Mouse (Mus musculus) Patski (cell line): ENCODE measurements around the gene Mis18a. TPM values are rescaled to one million over a fixed set of nuclear protein-coding genes. Genes with fewer than 3 reads are reported as not detected.

Source experiments
- ATAC-seq: fragments of 100-300 bp; one replicate; pipeline ENCODE4 v1.8.0; 2021
- CTCF ChIA-PET: fragments of 350-600 bp; sonication (Branson Sonifier 250); formaldehyde crosslinking; loops from one replicate; lab custom pipeline; 2022; ENCODE audit warnings: inconsistent platforms; lab: Charles Lee
- POLR2A ChIA-PET: fragments of 350-600 bp; sonication (Branson Sonifier 250); formaldehyde crosslinking; loops from one replicate; lab custom pipeline; 2022; ENCODE audit warnings: antibody characterized with exemption, inconsistent platforms; lab: Charles Lee
- DNase-seq: peaks from one replicate; pipeline ENCODE4 v3.0.0-alpha.2; 2011; ENCODE audit warnings: low read depth, low spot score
- H3K27me3 ChIP-seq: fragments of 371-371 bp; one replicate; pipeline ENCODE4 v1.5.1; 2021
- CTCF ChIP-seq: fragments of 100-300 bp; IDR thresholded peaks from one replicate; pipeline ENCODE4 v1.5.1; 2021
- in situ Hi-C: fragments of 300-500 bp; cut with MboI; formaldehyde crosslinking; loops from 3 replicates; pipeline ENCODE4 v1.11.1; 2018; ENCODE audit warnings: low pct_unique_long_range_greater_than_20kb, mixed read lengths
- polyA plus RNA-seq: library from polyadenylated mRNA; unstranded; gene quantifications from one replicate; pipeline ENCODE4 v1.2.3, GENCODE M21; 2021

Gene Mis18a
- 14.0 TPM for polyA plus RNA-seq

GRCm38 (mm10) chr16:90727233-90728115 is at the start of gene Mis18a:
Gene Mis18a (minus strand): TSS chr16:90727404.
- CTCF ChIA-PET: no interaction called here
- TF ChIP-seq CTCF: no peak
- POLR2A ChIA-PET: interaction anchor here (1.0 to 1.2 kb wide), 2 partner anchors 15 to 30 kb away, joined by 3 read pairs; no protein-coding TSS in a partner anchor
- ATAC-seq (peak; percentile 89), DNase-seq (peak; percentile 70)
- no peaks in the 10 kb centered on the region for H3K27me3 ChIP-seq
- in situ Hi-C loops: no loop called here

- CTCF ChIA-PET: no interaction called here
- in situ Hi-C loops: no loop called here
- no peak for ATAC-seq
- no peaks in the 10 kb centered on the region for H3K27me3 ChIP-seq
- no peak for TF ChIP-seq CTCF
- no peak for DNase-seq
- POLR2A ChIA-PET: no interaction called here
Measured at GRCm38 (mm10) chr16:90775946-90776520, 48.8 kb upstream of the Mis18a start.

GRCm38 (mm10) chr16:90774646-90775045 is 47.4 kb upstream of the Mis18a start:
- no peak for DNase-seq
- in situ Hi-C loops: no loop called here

GRCm38 (mm10) chr16:90774216-90774615 is 47.0 kb upstream of the Mis18a start:
- H3K27me3 ChIP-seq: no peaks in the 10 kb centered on the region
- CTCF ChIA-PET: interaction anchor here (1.1 kb wide), 1 partner anchor 11 kb away, joined by 3 read pairs; no protein-coding TSS in a partner anchor
- DNase-seq (no peak), ATAC-seq (no peak)
- no peak for TF ChIP-seq CTCF
- in situ Hi-C loops: no loop called here
- POLR2A ChIA-PET: no interaction called here

More at GRCm38 (mm10) chr16:90774646-90775045, 47.4 kb upstream of the Mis18a start:
- ATAC-seq: no peak
- CTCF ChIA-PET: interaction anchor here (1.1 kb wide), 1 partner anchor 11 kb away, joined by 3 read pairs; no protein-coding TSS in a partner anchor
- TF ChIP-seq CTCF: no peak
- POLR2A ChIA-PET: no interaction called here
- no peaks in the 10 kb centered on the region for H3K27me3 ChIP-seq

GRCm38 (mm10) chr16:90766919-90767454 is 39.8 kb upstream of the Mis18a start:
- TF ChIP-seq CTCF: no peak
- in situ Hi-C loops: no loop called here
- POLR2A ChIA-PET: no interaction called here
- no peak for DNase-seq
- ATAC-seq: no peak
- CTCF ChIA-PET: no interaction called here
- H3K27me3 ChIP-seq: no peaks in the 10 kb centered on the region

GRCm38 (mm10) chr16:90765195-90765877 is 38.1 kb upstream of the Mis18a start:
- in situ Hi-C loops: no loop called here
- no peak for DNase-seq
- CTCF ChIA-PET: no interaction called here
- POLR2A ChIA-PET: no interaction called here
- no peak for TF ChIP-seq CTCF
- no peaks in the 10 kb centered on the region for H3K27me3 ChIP-seq
- ATAC-seq: no peak

GRCm38 (mm10) chr16:90760515-90760914 is 33.3 kb upstream of the Mis18a start:
- TF ChIP-seq CTCF: no peak
- ATAC-seq: no peak
- no peak for DNase-seq
- in situ Hi-C loops: no loop called here
- no peaks in the 10 kb centered on the region for H3K27me3 ChIP-seq
- ChIA-PET POLR2A (no interaction called here), CTCF (interaction anchor here (0.9 kb wide), 1 partner anchor 9 kb away, joined by 3 read pairs; no protein-coding TSS in a partner anchor)

GRCm38 (mm10) chr16:90759335-90759734 is 32.1 kb upstream of the Mis18a start:
- H3K27me3 ChIP-seq: no peaks in the 10 kb centered on the region
- ATAC-seq (no peak), DNase-seq (no peak)
- in situ Hi-C loops: no loop called here
- TF ChIP-seq CTCF: no peak
- CTCF ChIA-PET: interaction anchor here (1.3 kb wide), 1 partner anchor 19 kb away, joined by 3 read pairs; no protein-coding TSS in a partner anchor
- POLR2A ChIA-PET: no interaction called here

- no peak for TF ChIP-seq CTCF
Measured at GRCm38 (mm10) chr16:90753386-90753941, 26.3 kb upstream of the Mis18a start.

GRCm38 (mm10) chr16:90748169-90748568 is 21.0 kb upstream of the Mis18a start:
- in situ Hi-C loops: no loop called here
- POLR2A ChIA-PET: no interaction called here
- ATAC-seq (no peak), DNase-seq (no peak)
- CTCF ChIA-PET: no interaction called here
- no peaks in the 10 kb centered on the region for H3K27me3 ChIP-seq
- TF ChIP-seq CTCF: no peak

More at GRCm38 (mm10) chr16:90753386-90753941, 26.3 kb upstream of the Mis18a start:
- ATAC-seq (no peak), DNase-seq (no peak)
- H3K27me3 ChIP-seq: no peaks in the 10 kb centered on the region
- CTCF ChIA-PET: no interaction called here
- in situ Hi-C loops: no loop called here
- POLR2A ChIA-PET: no interaction called here
